Mouse (Mus musculus): ENCODE results near the gene Lurap1l. TPM values are rescaled to one million over a fixed set of nuclear protein-coding genes. Genes with fewer than 3 reads are reported as not detected.

The Lurap1l gene
- 10 to 100 TPM in 1 of 2 experiments, 1 to 10 TPM in 1; 7.6 to 14.9 TPM for polyA plus RNA-seq (2012; fragmentation: generic; extraction: Trizol)

DNA sequence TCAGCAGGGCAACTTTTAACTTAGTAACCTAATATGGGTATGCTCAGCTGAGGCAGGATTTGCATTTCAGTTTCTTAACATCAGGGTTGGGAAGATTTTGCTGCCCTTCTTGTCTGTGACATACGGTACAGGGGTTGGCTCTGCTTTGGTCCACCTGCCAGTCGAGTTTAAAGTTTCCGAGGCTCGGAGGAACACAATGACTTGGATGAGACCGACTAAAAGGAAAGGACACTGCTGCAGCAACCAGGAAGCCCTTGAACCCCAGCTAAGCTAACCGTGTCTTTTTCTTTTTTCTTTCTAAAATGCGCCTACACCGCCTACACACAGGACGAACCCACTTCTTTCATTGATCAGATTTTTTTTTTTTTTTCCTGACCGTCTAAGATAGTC, at the start of gene Lurap1l:
Gene Lurap1l (plus strand): TSS at position 166 of the 390 bp plus-strand sequence.

Other genes with a start within 250 kb of the Lurap1l start
- gene Tyrp1, start 76.5 kb upstream of the Lurap1l start, polyA plus RNA-seq (2012; fragmentation: generic; extraction: Trizol) = not detected

Data from C3H10T1/2 (cell line).